Mouse (Mus musculus): ENCODE data around the gene Dis3l2.

The Dis3l2 gene

DNA sequence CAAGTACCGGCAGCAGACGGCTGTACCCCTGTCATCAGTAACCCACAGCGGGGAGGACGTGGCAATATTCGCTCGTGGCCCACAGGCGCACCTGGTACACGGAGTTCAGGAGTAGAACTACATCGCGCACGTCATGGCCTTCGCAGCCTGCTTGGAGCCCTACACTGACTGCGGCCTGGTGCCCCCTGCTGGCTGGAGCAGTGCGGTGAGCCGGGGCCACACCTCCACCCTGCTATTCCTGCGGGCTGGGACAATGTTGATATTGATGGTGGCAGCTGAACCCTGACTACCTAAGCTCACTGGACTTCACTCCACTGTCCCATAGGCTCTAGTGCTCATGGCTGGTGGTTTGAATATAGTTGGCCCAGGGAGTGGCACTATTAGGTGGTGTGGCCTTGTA is 367.1 kb downstream of the Dis3l2 start:
- peak; percentile 25 for DNase-seq (ENCODE audit: low read depth)

GRCm38 (mm10) chr1:87073776-87074175 is 370.2 kb downstream of the Dis3l2 start:
- no peak for DNase-seq (ENCODE audit: low read depth)

DNA sequence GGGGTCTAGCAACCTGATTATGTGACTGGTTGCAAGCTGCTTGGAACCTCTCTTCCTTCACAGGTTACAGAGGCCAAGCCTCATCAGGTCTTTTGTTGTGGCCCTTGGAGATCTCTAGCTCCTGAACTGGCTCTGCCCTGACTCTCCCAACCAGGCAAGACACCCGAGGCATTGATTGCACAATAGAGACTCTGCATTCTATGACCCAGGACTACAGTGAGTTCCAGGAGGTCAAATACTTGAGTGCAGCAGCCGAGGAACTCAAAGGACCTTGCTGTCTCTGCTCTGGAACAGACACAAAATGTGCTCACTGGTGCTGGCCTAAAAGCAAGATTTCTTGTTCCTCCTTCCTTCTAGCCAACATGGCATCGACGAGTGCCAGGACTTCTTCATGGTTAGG is 382.6 kb downstream of the Dis3l2 start:
- DNase-seq (ENCODE audit: low read depth): no peak

- DNase-seq (ENCODE audit: low read depth): no peak
Observed at GRCm38 (mm10) chr1:87086964-87087363, 383.4 kb downstream of the Dis3l2 start.

DNA sequence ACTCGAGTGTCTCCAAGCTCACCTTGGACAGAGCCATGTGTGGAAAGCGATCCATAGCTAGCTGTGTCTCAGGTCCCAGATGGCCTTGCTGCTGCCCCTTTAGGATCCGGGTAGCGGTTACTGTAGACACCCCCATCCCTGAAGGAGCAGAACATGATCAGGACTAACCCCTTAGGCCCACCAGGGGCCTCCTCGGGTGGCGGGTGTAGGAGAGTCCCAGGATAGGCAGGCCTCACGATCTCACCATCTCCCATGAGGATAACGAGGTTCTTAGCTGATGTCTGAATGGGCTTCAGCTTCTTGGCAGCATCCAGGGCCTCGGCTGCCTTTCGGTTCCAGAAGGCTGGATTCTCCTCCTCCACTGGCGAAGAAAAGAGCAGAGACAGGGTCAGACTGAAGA is 385.6 kb downstream of the Dis3l2 start:
- DNase-seq (ENCODE audit: low read depth): no peak

DNA sequence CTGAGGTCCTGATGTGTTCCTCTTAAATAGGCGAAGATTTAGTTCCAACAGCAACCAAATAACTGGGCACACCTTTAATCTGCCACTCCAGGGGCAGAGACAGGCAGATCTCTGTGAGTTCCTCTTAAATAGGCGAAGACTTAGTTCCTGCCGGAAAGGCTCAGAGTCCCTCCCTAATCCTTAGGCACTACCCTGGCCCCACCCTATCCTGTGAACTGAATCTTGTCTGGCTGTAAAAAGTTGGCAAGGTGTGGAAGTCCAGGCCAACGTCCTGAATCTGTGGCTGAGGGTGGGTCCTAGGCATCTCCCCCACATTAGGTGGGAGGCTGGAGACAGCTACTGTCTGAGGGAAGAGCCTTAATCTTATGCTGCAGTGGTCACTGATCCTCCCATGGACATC is 386.2 kb downstream of the Dis3l2 start, which contains the start of gene Alppl2:
Gene Alppl2 (minus strand): TSS at position 101 of the 400 bp plus-strand sequence.
- no peak for DNase-seq (ENCODE audit: low read depth)

- no peak for DNase-seq (ENCODE audit: low read depth)
Observed at GRCm38 (mm10) chr1:87095642-87096041, 392.0 kb downstream of the Dis3l2 start.

- peak; percentile 17 for DNase-seq (ENCODE audit: low read depth)
Observed at GRCm38 (mm10) chr1:87098358-87098975, 394.9 kb downstream of the Dis3l2 start.

All from c-Kit-positive CD71-positive TER-119-negative erythroid progenitor cells, embryonic 14.5 days (primary cell).